Mouse (Mus musculus) liver, adult 2 months (tissue): ENCODE results near the gene Vps13a.

Experiments
- CTCF ChIP-seq: fragments of 200-500 bp; IDR thresholded peaks from 2 replicates; pipeline ENCODE4 v1.5.1; 2011; ENCODE audit warnings: low read depth, low read length, control low read depth
- POLR2A ChIP-seq: fragments of 200-500 bp; IDR thresholded peaks from 2 replicates; pipeline ENCODE4 v1.6.1; 2011; ENCODE audit warnings: low read length, control low read depth; ENCODE audit not compliant: insufficient read depth; ENCODE audit errors: extremely low read depth

DNA sequence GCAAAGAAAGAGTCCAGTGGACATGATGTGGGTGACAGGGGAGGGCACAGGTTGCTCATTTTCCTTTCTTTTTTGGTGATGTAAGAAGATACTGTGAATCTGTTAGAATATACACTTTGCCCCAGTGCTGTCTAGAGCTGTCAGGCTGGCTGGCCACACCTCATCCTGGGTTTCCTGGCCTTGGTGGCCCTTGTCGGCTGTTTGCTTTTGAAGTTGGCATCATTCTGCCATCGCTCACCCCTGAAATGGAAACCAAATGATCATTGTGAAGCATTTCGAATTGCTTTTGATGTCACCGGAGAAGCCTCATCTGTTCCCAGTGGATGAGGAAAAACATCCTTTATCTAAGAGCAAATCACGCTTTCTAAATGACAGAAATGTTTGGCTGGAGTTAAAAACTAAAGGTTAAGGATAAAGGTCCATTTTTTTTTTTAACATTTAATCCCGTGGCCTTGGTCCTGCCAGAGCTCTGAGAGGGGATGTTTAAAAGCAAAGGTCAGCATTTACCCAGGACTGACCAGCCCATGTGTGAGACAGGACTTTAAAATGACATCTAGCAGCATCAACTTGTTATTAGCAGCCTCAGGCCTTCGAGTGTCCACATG lies 201.0 kb downstream of the Vps13a start:
- no peak for TF ChIP-seq POLR2A
- TF ChIP-seq CTCF = no peak
